Mouse (Mus musculus) right cerebral cortex, postnatal 36 days (tissue): Measurements from ENCODE around the gene Gm26938.
A peak's percentile ranks its signal among the peaks of the same experiment; 100 is the strongest.

Source experiments
- DNase-seq, 2 experiments: peaks; one replicate each; pipeline ENCODE4 v3.0.0; 2022; ENCODE audit warnings: low spot score in 2 of 2, mixed read lengths in 1 of 2

Gene Gm26938

DNA sequence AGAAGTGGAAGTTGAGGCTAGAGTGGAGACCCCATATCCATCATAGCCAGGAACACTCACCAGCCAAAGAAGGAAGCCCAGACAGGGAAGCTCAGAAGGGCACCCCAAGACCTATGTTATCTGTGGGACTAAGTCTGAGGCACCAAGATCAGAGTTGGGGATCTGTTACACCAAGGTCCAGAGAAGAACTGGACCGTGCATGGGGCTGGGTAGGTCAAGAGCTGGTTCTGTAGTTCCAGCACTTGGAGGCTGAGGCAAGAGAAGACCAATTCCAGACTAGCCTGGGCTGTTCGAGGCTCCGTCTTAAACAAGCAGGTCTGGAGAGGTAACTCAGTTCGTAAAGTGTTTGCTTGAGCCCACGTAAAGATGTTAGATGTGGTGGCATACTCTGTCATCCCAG is 32.1 kb downstream of the Gm26938 start:
- no peak for DNase-seq

DNA sequence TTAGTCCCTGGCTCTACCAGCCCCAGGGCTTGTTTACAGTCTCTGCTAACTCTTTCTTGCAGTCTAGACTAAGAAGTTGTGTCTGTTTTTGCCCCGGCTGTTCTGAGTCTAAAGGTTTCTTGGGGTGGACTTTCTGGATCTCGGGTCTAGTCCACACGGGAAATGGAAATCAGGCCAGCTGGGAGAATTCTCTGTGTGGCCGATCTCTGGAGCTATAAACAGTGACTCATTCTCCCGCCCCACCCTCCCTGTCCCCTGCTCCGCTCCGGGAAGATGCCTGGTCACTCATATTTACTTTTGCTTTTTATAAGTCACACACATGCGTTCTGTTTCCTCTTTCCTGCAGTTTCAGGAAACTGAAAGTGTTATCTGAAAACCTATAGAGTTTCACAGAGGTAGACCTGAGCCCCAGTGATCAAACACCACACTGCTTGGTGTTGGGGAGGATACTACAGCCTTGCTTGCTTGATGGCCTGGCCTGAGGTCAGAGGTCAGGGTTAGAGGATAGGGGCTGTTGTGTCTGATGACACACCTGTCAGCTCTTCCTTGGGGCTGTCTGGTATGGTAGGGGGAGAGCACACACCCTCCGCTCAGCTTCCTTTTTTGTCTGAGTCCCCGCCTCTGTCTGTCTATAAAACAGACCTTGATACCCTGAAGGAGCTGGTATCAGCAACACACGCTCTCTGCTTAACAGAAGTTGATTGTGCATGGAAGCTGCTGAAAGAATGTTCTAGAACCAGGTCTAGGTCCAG is 32.7 kb downstream of the Gm26938 start:
- no peak for DNase-seq

- no peak for DNase-seq
These were observed 33.3 kb downstream of the Gm26938 start for GRCm38 (mm10) chr5:139792966-139793337.

DNA sequence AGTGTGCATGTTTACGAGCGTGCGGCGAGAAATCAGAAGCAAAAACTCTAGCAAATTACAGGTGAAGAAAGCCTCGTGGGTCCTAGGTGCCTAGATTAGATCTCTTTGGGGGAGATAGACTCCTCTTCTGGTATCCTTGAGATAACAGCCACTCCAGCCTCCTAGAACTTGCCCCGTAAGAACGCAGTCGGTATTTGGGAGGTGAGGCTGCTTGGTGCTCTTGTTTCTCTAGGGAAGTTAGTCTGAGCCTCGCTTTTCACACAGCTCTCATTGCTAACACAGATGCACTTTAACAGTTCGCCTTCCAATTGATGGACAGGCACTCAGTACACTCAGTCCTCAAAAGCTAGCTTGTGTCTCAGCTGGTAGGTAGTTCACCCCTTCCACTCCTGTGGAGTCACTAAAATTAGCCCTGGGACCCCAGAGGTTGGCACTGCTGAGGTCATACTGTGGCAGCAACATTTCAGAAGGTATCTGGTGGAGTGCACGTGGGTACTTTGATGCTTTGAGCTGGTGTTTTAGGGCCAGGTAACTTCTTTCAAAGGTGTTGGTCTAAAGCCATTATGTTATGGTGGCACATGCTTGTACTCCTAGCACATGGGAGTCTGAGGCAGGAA is 33.9 kb downstream of the Gm26938 start:
- DNase-seq: no peak

- DNase-seq: peak; percentile 90
These were observed 34.7 kb downstream of the Gm26938 start, which contains the start of gene Mafk for GRCm38 (mm10) chr5:139791227-139792158. TSS of gene Mafk (plus strand) at chr5:139791513.

DNA sequence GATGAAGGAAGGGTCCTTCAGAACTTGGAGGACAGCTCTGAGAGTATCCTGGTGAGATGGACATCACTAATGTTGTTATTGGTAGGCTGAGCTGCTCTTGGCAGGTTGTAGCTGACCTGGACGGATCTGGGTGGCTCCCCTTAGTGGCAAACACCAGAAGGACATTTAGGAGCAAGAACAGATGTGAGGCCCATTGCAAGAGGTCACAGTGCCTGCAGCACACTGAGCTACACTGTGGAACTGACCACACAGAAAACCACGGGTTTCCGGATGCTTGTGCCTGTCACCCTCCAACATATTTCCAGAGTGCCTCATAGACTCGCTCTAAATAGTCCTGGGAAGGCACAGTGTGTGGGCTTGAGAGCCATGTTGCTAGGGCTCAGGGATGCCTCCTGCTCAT is 36.7 kb downstream of the Gm26938 start:
- no peak for DNase-seq

GRCm38 (mm10) chr5:139781406-139781805 is 44.8 kb downstream of the Gm26938 start:
- DNase-seq: no peak

DNA sequence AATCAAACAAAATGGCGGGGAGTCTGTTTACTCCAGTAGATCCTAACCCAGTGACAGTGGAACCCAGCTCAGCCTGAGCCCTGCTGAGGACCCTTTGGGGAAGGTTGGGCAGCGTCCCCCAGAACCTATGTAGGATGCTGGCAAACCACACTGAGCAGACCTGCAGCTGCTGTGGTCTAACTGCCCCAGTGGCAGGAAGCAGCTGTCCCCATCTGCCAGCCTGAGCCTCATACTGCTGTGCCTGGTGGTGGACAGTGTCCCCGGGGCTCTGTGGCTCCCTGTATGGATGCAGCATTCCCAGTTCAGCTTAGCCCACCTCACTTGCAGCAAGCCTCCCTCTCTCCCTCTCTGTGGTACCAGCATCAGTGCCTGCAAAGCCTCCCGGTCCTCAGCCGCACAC is 49.2 kb downstream of the Gm26938 start:
- DNase-seq: no peak

DNA sequence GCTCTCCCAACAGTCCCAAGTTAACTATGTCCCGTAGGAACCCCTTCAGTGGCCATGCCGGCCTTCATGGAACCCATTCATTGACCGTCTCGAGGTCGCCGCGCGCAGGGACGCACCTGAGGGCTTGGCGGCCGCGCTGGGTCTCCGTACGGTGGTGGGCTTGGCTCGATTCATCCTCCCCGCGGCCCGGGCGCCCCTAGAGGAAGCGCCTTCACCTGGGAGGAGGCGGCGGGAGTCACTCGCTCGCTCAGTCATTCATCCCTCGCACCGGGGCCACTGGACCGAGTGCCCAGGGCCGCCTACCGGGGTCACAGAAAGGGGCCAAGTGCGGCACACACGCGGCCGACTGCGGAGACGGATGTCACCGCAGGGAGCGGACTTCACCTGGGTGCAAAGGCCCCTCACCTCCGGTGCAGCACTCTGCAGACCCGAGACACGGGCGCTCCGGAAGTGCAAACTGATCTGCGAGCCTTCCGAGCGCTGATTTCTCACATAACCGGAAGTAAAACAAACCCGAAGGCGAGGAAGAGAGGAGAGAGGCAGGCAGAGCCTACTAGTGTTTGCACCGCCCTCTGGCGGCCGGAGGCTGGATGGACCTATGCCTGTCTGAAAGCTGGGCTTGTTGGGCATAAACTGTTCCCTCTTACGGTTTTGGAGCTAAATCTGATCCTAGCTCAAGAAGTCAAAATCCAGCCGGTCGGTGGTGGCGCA is 50.8 kb downstream of the Gm26938 start, which contains the start of gene Ints1:
Ints1 (minus strand) TSS at position 459 of the 711 bp plus-strand sequence.
- peak; percentile 94 to 96 for DNase-seq

- DNase-seq: no peak
These were observed 58.0 kb downstream of the Gm26938 start for GRCm38 (mm10) chr5:139768216-139768615.

GRCm38 (mm10) chr5:139764296-139764695 is 61.9 kb downstream of the Gm26938 start:
- no peak for DNase-seq

GRCm38 (mm10) chr5:139758096-139758495 is 68.1 kb downstream of the Gm26938 start:
- peak; percentile 79 to 83 for DNase-seq
